Mouse (Mus musculus): ENCODE results near the gene B3gnt6.

Gene B3gnt6

DNA sequence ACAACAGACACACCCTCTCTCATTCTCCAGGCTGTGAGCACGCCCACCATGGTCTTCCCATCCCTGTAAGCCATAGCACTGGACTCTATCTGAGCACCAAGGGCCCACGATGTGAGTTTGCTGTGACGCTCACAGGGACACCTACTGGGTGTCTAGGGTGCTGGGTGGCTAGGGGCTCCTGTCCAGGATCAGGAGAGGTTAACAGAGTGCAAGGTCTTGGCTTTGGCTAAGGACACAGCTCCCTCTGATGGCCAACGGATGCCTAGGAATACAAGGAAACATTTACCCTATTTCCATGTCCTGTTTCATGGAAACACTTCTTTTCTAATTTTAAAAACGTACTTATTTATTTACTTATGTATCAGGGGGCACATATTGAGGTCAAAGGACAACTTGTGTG, 48.8 kb downstream of the B3gnt6 start:
- no peak for DNase-seq (ENCODE audit: extremely low read depth, low read depth)

DNA sequence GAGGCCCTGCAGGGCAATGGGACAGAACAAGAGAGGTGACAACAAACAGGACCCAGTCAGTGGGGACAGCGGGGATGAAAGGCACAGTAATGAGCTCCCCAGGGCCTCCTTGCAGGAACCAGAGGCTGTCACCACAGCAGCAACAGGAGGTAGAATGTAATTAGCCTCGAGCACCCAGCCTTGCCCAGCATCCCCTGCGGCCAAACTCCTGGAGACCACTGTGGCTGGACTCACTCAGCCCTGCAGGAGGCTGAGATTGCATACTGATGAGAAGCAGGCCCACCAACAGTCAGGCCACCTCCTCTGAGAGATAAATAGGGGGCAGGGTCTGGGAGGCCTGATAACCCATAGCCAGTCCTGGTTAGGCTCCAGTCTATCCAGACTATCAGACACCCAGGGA, 49.5 kb downstream of the B3gnt6 start:
- no peak for DNase-seq (ENCODE audit: extremely low read depth, low read depth)

DNA sequence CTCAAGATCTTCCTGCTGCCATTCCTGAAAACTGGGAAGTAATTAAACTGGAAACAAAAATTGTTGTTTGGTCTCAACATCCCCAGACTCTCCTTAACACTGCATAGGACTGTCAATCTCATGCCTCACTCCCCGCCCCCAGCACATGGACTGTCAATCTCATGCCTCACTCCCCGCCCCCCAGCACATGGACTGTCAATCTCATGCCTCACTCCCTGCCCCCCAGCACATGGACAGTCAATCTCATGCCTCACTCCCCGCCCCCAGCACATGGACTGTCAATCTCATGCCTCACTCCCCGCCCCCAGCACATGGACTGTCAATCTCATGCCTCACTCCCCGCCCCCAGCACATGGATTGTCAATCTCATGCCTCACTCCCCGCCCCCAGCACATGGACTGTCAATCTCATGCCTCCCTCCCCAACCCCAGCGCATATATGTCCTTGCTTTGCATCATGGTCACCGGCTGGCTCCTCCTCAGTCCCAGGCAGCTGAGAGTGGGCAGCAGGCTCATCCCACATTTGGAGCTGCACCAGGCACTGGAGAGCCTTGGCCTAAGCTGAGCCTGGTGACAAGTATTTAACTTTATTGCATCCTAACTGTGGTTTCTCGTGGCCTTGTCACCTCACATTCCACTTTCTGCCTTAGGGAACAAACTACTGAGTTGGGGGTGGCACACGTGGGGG, 50.4 kb downstream of the B3gnt6 start:
- DNase-seq (ENCODE audit: extremely low read depth, low read depth): no peak

DNA sequence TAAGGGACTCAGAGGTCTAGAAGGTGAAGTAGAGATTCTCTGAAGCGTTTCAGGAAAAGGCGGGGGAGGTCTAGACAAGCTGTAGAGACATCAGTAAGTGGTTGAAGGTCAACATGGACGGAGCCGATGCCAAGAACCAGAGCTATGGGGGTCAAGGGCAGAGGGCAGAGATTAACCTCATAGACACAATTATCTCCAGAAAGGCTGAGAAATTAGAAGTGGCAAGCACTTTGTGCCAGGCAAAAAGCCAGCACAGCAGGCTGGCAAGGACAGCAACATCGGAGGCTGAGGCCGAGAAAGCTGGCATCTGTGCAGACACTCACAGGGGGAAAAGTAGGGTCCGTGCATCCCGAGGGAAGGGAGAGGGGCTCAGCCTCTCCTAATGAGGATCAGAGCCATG, 51.5 kb downstream of the B3gnt6 start:
- DNase-seq (ENCODE audit: extremely low read depth, low read depth): no peak

- DNase-seq (ENCODE audit: extremely low read depth, low read depth): no peak
Measured at GRCm38 (mm10) chr7:98146447-98146845, 52.8 kb downstream of the B3gnt6 start.

GRCm38 (mm10) chr7:98145842-98146446, 53.3 kb downstream of the B3gnt6 start:
- DNase-seq (ENCODE audit: extremely low read depth, low read depth): no peak

DNA sequence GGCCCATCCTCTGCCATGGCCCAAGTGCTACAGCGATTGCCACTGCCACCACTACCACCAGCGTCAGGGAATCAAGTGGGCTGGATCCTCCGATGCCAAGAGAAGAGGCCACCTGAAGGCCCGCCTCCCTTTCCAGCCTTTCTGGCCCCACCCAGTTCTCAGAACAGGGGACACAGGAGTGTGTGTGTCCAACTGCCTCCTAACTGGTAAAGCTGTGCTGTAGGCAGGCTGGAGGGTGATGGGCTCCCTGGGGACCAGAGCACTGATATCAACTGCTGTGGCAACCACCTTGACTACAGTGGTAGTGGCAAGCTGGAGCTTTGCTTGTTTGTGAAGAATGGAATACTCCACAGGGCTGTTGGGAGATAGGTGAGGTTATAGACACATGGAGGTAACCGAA, 53.9 kb downstream of the B3gnt6 start, which contains the start of gene Omp:
TSS of gene Omp (minus strand) at position 101 of the 400 bp plus-strand sequence.
- DNase-seq (ENCODE audit: extremely low read depth, low read depth): no peak

DNA sequence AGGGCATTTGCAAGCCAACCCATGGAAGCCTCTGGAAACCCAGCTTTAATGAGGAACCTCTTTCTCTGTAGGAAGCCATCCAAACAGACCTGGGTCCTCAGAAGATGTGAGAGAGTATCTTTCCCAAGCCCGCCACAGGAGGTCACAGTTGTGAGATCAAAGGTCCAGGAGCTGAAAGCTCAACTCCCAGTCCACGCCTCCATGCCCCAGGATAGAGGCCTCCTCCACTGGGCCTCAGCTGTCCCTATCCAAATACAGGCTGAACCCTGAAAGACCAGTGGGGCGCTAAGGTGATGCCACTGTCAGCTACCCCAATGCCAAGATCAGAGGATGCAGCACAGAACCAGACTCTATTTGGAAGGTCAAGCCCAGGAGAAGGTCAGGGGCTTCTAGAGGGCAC, 56.6 kb downstream of the B3gnt6 start:
- no peak for DNase-seq (ENCODE audit: extremely low read depth, low read depth)

Measured in MEL-GATA-1-ER (cell line).